Mouse (Mus musculus) activated CD4-positive, CD25-positive, alpha-beta regulatory T cell, adult 4 months (primary cell): ENCODE results near the gene Gtpbp10. TPM values are rescaled to one million over a fixed set of nuclear protein-coding genes. Genes with fewer than 3 reads are reported as not detected.
A peak's percentile ranks its signal among the peaks of the same experiment; 100 is the strongest.

Experiments
- ATAC-seq: one replicate; pipeline ENCODE4 v1.8.0; 2017
- polyA plus RNA-seq, 2 experiments: library from polyadenylated mRNA; unstranded; fragments of 100-300 nt; shearing (Covaris generic); gene quantifications; one replicate each; pipeline ENCODE4 v1.2.1; 2017

The Gtpbp10 gene
- polyA plus RNA-seq, 2 experiments from 2014 or later, result 14.6 to 17.4 TPM

DNA sequence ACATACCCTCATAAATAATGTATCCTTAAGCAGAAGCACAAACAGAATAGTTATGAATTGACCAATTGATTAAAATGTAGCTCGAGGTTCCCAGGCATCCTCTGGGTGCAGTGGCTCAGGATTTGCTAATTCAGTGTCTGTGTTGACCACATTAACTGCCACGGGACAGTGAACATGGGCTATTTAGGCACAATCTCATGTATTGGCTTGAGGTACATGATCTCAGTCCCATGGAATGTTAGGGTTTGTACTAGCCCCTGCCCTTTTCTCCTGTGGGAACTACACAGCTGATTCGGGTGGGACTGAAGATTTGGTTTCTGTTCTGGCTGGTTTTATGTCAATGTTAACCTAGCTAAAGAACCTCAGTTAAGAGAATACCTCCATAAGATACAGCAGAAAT lies 62.9 kb downstream of the Gtpbp10 start:
- no peak for ATAC-seq

- ATAC-seq, result no peak
Observed at GRCm38 (mm10) chr5:5495042-5495441, 64.3 kb downstream of the Gtpbp10 start.

DNA sequence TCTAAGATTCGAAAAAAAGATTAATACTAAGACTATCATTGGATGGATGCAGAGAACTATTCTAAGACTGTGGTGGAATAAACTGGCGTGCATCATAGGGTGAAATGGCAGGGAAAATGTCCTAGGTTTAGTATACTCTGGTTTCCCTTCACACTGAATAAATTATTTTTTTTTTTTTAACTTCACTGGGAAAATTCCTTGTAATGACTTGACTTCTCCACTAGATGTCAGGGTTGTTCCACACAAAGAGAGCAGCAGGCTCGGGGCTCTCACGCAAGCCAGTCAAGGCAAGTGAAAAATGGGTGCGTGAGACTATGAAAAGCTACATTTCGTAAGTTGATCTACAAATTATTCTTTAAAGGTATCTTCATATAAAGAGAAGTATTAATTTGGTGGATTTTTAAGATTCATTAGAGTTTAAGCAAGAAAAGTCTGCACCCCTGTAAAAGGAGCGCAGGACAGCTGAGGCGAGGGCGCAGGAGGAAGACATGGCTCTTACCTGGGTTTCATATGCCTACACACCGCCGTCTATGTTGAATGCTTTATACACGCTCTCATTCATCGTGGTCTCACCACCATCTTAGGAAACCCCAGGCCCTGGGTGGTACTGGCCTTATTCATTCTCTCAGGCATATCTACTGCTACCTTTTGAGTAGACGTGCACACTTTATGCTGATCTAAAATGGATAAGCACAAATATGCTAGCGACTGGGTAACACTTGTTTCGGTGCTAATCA lies 64.9 kb downstream of the Gtpbp10 start:
- ATAC-seq, result peak; percentile 47

- ATAC-seq, result no peak
Observed at GRCm38 (mm10) chr5:5492163-5492562, 67.2 kb downstream of the Gtpbp10 start.

Other genes with a start within 250 kb of the Gtpbp10 start
- gene Cdk14, start 139.2 kb downstream of the Gtpbp10 start, polyA plus RNA-seq, result under 1 TPM in 1 of 2 experiments, not detected in 1; 0.60 TPM
- under 1 TPM in 1 of 2 experiments, not detected in 1; 0.77 TPM for gene 1700015F17Rik, start 80.4 kb downstream of the Gtpbp10 start, polyA plus RNA-seq
- 1 to 10 TPM; 2.7 to 4.5 TPM for gene Cldn12, start 44.6 kb downstream of the Gtpbp10 start, polyA plus RNA-seq
- not detected for gene Gm8773, start 14.3 kb upstream of the Gtpbp10 start, polyA plus RNA-seq
- gene Cfap69, start 104.7 kb upstream of the Gtpbp10 start, polyA plus RNA-seq, result not detected
- gene Steap2, start 135.0 kb upstream of the Gtpbp10 start, polyA plus RNA-seq, result under 1 TPM in 1 of 2 experiments, not detected in 1; 0.03 TPM
- not detected for gene Steap1, start 189.8 kb upstream of the Gtpbp10 start, polyA plus RNA-seq